Mouse (Mus musculus) activated CD4-positive, CD25-positive, alpha-beta regulatory T cell, adult 4 months (primary cell): Measurements from ENCODE around the gene H6pd. TPM values are rescaled to one million over a fixed set of nuclear protein-coding genes. Genes with fewer than 3 reads are reported as not detected.

ENCODE experiments used
- ATAC-seq: one replicate; pipeline ENCODE4 v1.8.0; 2017
- polyA plus RNA-seq, 2 experiments: library from polyadenylated mRNA; unstranded; fragments of 100-300 nt; shearing (Covaris generic); gene quantifications; one replicate each; pipeline ENCODE4 v1.2.1; 2017

The H6pd gene
- polyA plus RNA-seq, 2 experiments from 2014 or later, result 5.3 to 5.4 TPM

GRCm38 (mm10) chr4:149941067-149941755 lies 67.6 kb downstream of the H6pd start:
- ATAC-seq, result no peak

DNA sequence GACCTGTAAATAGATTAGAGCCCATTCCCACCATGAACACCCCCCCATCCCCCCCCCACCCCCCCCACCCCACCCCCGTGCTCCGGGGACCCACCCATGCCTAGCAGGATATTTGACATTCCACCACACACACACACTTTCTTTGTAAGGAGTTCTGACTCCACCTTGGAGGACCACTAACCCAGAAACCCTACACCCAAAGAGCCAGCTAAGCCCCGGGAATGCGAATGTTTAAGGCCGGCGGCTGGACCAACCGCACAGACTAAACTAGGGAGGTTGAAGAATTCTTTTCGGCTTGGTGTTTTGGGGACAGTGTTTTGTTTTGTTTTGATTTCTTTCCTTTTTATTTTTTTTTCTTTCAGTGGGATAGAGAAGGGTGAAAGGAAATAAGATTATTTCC lies 70.1 kb downstream of the H6pd start:
- ATAC-seq, result no peak

DNA sequence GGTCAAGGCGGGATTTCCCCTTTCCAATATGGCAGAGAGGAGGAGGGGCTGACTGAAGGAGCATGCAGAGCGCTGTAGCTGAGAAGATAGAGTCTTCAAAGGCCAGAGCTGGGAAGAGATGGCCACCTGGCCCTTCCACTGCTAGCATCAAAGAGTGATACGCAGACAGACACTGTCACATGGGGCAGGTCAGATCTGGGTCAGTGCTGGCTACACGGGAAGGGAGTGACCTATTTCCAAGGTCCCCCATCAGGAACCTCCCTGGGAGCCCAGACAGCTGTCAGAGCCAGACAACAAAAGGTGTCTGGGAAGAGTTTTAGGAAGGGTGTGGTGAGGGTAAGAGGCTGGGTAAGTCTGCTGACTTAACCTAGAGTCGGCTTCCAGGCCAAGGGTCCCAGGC lies 71.9 kb downstream of the H6pd start:
- no peak for ATAC-seq

GRCm38 (mm10) chr4:149935470-149935869 lies 73.4 kb downstream of the H6pd start:
- ATAC-seq, result no peak

DNA sequence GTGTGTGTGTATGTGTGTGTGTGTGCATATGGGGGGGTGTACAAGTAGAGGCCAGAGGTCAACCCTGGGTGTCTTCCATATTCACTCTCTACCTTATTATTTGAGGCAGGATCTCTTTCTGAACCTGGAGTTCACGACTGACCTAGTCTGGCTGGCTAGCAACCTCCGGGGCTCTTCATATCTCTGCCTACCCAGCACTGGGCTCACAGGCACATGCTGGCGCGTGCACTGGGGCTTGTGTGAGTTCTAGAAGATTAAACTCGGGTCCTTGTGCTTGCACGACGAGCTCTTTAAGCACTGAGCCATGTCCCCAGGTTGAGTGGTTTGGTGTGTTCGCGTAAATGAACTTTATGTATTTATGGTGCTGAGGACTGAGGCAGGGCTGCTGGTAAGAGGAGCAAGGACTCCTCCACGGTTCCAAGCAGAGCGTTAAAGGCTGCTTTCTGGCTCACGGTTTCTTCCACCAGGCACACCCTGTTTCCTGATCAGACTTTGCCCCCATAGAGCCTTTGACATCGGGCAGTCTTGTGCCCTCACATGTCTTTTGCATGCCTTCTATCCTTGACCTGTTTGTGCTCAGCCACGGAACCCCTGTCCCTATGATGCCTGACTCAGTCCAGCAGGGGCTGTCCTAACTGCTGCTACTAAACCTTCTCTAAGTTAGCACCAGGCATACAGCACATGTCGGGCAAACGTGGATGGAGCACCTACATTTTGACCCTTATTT lies 75.1 kb downstream of the H6pd start:
- ATAC-seq, result no peak

GRCm38 (mm10) chr4:149933025-149933424 lies 75.8 kb downstream of the H6pd start:
- ATAC-seq, result no peak

DNA sequence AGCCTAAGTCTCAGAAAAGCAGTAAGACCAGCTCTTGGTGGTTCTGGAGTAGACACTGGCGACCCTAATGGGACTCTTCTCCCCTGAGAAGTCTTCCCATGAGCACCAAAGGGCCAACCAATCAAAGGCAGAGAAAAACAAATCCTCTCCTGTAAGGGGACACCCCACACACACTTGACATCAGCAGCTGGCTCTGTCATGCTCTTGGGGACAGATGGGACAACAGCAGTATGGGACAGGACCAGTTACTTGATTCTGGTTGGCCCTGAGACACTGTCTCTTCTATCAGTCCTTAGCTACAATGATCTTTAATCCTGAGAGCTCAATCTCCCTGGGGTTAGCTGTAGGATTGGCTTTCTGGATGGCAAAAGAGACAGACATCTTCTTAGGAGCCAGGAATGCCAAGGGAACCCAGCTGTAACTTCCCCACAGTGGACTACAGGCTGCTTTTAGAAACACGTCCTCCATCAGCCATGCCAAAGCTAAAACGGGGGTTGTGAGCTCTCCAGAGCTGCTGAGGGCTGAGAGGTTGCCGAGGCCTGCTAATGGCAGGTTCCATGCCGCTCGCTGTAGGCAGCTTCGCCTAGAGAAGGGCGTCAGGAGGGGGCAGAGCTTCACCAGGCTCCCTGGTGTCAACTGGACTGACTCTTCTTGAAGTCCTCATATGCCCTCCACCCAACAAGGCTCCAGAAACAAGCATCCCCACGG lies 76.6 kb downstream of the H6pd start:
- no peak for ATAC-seq

DNA sequence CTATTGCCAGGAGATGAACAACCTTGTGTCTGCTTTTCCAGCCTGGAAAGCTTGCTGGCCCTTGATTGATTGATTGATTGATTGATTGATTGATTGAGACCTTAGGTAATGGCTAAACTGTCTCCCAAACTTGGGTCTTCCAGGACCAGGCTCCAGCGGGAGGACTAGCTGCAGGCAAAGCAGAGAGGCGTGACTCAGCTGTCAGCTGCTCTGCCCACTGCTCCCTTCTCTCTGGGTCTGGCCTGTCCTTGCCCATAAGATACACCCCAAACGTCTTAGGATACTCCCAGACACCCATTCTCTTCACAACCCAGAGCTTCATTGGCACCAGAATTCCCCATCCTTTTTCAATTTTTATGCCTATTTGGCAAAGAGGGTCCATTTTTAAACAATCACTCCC lies 78.1 kb downstream of the H6pd start:
- no peak for ATAC-seq

Other genes starting within 250 kb of the H6pd start
- 1 to 10 TPM; 5.2 to 7.7 TPM for gene Slc25a33, start 234.7 kb downstream of the H6pd start, polyA plus RNA-seq
- gene Spsb1, start 54.0 kb downstream of the H6pd start, polyA plus RNA-seq, result 1 to 10 TPM; 4.0 to 6.3 TPM
- gene Gpr157, start 78.3 kb upstream of the H6pd start, polyA plus RNA-seq, result under 1 TPM; 0.33 to 0.42 TPM
- gene Slc2a5, start 110.3 kb upstream of the H6pd start, polyA plus RNA-seq, result not detected
- not detected for gene Slc2a7, start 139.9 kb upstream of the H6pd start, polyA plus RNA-seq
- gene Car6, start 192.3 kb upstream of the H6pd start, polyA plus RNA-seq, result not detected
- gene Eno1, start 227.7 kb upstream of the H6pd start, polyA plus RNA-seq, result 100 to 1,000 TPM; 543 to 642 TPM